Mouse (Mus musculus): ENCODE data around the gene Ctsd.

DNA sequence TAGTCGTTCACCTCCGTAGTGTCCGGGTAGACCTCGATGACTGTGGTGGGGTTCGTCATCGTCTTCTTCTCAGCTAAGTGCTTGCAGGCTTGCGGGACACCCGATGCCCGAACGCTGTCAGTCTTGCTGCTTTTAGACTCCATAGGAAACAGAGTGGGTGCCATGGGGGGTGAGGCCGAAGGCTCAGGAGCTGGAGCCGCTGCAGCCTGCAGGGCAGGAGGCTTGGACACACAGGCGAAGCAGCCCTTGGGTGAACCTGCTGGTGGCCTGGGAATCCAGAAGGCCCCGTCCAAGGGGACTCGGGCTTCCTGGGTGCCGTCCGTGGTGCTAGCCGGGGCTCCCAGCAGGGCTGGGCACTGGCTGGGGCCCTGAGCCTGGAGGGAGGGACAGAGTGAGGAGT, 16.9 kb downstream of the Ctsd start:
- TF ChIP-seq CTCF (IDR thresholded peaks at IDR 0.05; ENCODE audit: extremely low read depth, insufficient read length, insufficient replicate concordance, low read depth, low read length) = no peak
- no peak for TF ChIP-seq POLR2A (IDR thresholded peaks at IDR 0.05; ENCODE audit: low read depth, low read length)

All from small intestine, adult 2 months (tissue).